Mouse (Mus musculus): ENCODE measurements around the gene Entpd3. TPM values are rescaled to one million over a fixed set of nuclear protein-coding genes. Genes with fewer than 3 reads are reported as not detected.

Entpd3 gene
- polyA plus RNA-seq, 1 experiment from 2014 or later: 4.5 TPM

DNA sequence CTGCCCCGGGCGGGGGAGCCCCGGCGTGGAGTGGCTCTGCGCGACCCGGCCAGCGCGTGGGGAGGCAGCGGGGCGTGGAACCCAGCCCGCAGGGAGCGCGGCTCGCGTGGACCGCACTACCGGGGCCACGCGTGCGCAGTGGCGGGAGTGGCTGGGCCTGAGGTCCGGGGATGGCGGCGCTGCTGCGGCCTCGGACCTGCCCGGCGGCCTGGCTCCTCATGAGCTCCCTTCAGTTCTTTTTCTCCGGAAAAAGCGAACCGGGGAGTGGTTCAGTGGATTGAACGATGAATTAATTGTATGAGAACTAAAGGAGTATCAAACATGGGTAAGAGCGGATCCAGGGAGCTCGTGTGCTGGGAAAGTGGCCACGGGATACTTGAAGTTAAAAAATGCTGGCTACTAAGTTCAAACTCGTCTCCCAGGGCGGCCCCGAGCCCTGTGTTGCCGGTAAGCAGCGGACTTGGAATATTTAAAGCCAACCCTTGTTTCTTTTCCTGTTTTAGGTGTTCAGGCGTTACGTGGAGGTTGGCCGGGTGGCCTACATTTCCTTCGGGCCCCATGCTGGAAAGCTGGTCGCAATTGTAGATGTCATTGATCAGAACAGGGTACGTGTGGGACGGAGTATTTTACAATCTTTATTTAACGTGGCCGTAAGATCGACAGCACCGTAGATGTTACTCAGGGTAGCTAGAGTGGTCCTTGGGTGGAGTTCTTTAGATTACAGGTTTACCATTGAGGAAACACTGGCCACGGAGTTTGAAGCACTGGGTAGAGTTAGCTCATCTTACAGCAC, 32.2 kb downstream of the Entpd3 start:
- peak overlapping the region; percentile 83 for H3K27ac ChIP-seq (ENCODE audit: low read depth, low read length)
- peaks cover 21% of the 10 kb centered on the region for H3K4me1 ChIP-seq (ENCODE audit: control insufficient read depth, insufficient read depth, low read depth, low read length)
- H3K27me3 ChIP-seq (replicated peaks; ENCODE audit: control insufficient read depth, insufficient read depth, low read length): no peaks in the 10 kb centered on the region
- H3K36me3 ChIP-seq (ENCODE audit: control insufficient read depth, insufficient read depth, low read length): peaks cover 34% of the 10 kb centered on the region
- peak overlapping the region; percentile 84 for H3K9ac ChIP-seq (ENCODE audit: low read depth, low read length)
- WGBS: under 1% methylated on average over 53 of the region's 53 CpGs
- H3K4me3 ChIP-seq (ENCODE audit: low read length): peak overlapping the region; percentile 76
- H3K4me2 ChIP-seq (ENCODE audit: low read length): peak overlapping the region; percentile 92
- H3K9me3 ChIP-seq (ENCODE audit: control insufficient read depth, low read length): no peaks in the 10 kb centered on the region
- peak; percentile 82 for ATAC-seq

DNA sequence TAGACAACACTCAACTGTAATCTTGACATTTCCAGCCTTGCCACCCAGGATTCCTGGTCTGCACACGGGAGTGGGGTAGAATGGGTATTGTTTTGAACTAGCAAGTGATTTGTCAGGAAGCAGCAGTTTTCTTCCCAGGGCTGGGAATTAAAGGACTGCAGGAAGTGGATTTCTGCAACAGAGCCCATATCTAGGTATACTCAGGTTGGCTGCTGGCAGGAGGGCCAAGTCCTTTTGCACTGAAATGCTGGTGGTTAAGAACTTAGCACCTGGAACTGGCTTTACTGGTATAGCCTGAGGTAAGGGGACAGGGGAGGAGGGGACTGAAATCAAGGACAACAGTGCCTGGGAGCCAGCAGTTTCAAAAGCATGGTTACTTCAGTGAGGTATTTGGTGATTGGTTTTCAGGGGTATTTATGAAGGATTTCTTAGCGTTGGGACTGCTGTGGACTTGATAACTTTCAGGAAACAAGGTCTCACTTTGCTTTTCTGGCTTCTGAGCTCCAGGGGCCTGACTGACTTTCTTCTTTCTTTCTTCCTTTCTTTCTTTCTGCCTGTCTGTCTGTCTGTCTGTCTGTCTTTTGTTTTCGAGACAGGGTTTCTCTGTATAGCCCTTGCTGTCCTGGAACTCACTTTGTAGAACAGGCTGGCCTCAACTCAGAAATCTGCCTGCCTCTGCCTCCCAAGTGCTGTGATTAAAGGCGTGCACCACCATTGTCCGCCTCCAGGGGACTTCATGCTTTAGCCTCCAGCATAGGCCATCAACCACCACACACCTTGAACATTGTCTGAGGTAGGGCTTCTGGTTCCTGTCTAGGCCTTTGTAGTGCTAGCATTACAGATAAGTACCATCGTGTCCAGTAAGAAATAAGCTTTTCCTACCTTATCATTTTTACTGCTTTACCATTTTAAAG, 36.4 kb downstream of the Entpd3 start:
- Histone ChIP-seq H3K4me3 (ENCODE audit: low read length) (no peak overlapping the region), H3K9me3 (ENCODE audit: control insufficient read depth, low read length) (no peaks in the 10 kb centered on the region), H3K36me3 (ENCODE audit: control insufficient read depth, insufficient read depth, low read length) (peaks cover 34% of the 10 kb centered on the region), H3K4me1 (ENCODE audit: control insufficient read depth, insufficient read depth, low read depth, low read length) (peaks cover 21% of the 10 kb centered on the region), H3K9ac (ENCODE audit: low read depth, low read length) (no peak overlapping the region), H3K4me2 (ENCODE audit: low read length) (peak overlapping the region; percentile 92), H3K27me3 (replicated peaks; ENCODE audit: control insufficient read depth, insufficient read depth, low read length) (no peaks in the 10 kb centered on the region), H3K27ac (ENCODE audit: low read depth, low read length) (no peak overlapping the region)
- no peak for ATAC-seq
- WGBS: 63% methylated on average over 6 of the region's 6 CpGs

DNA sequence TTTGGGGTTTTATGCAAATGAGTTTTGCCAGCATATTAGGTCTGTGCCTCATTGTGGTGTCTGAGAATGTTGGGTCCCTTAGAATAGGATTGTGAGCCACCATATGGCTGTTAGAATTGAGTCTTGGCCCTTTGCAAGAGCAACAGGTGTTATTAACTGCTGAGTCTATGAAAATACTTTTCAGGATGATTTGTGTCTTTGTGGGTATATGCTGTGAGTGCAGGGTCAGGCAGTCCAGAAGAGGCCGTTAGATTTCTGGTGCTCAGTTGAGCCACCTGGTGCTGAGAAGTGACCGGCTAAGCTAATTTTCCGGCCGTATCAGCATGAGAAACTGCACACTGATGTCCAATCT, 37.0 kb downstream of the Entpd3 start:
- Histone ChIP-seq H3K9me3 (ENCODE audit: control insufficient read depth, low read length) (no peaks in the 10 kb centered on the region), H3K4me1 (ENCODE audit: control insufficient read depth, insufficient read depth, low read depth, low read length) (peaks cover 21% of the 10 kb centered on the region), H3K4me2 (ENCODE audit: low read length) (peak overlapping the region; percentile 92), H3K36me3 (ENCODE audit: control insufficient read depth, insufficient read depth, low read length) (peaks cover 34% of the 10 kb centered on the region), H3K9ac (ENCODE audit: low read depth, low read length) (no peak overlapping the region; the same call in 1 of the 2 replicates), H3K27ac (ENCODE audit: low read depth, low read length) (0 out of 2 replicates have a peak overlapping the region, but pooled peaks have one; percentile 37), H3K27me3 (replicated peaks; ENCODE audit: control insufficient read depth, insufficient read depth, low read length) (no peaks in the 10 kb centered on the region), H3K4me3 (ENCODE audit: low read length) (peak overlapping the region; percentile 78)
- 3% methylated on average over 4 of the region's 4 CpGs for WGBS
- peak; percentile 38 for ATAC-seq

DNA sequence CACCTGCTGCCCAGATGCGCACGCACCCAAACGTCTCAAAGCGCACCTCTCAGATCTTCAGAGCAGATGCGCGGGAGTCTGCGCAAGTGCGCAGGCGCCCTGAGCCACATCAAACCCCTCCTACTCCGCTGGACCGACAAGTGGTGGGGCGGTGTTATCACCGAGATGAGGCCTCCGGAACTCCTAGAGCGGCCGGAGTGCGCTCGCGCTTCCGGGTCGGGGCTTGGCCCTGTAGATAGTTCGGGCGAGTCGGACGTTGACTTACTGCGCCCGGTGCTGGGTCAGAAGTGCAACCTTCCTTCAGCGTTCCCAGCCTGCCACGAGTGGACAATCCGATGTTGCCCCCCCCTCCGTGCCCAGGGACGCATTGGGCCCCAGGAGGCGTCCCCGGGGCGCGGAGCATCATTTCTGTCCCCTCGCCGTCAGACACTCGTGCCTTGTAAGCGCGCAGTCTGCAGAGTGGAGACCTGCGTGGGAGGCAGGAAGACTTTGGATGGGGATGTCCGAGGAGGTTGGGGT, 37.6 kb downstream of the Entpd3 start:
- H3K27ac ChIP-seq (ENCODE audit: low read depth, low read length): peak overlapping the region; percentile 67
- peak overlapping the region; percentile 78 for H3K4me3 ChIP-seq (ENCODE audit: low read length)
- 0% methylated on average over 43 of the region's 43 CpGs for WGBS
- peak overlapping the region; percentile 90 for H3K9ac ChIP-seq (ENCODE audit: low read depth, low read length)
- ATAC-seq: peak; percentile 93
- H3K9me3 ChIP-seq (ENCODE audit: control insufficient read depth, low read length): no peaks in the 10 kb centered on the region
- H3K4me1 ChIP-seq (ENCODE audit: control insufficient read depth, insufficient read depth, low read depth, low read length): peaks cover 18% of the 10 kb centered on the region
- no peaks in the 10 kb centered on the region for H3K27me3 ChIP-seq (replicated peaks; ENCODE audit: control insufficient read depth, insufficient read depth, low read length)
- H3K36me3 ChIP-seq (ENCODE audit: control insufficient read depth, insufficient read depth, low read length): peaks cover 34% of the 10 kb centered on the region
- H3K4me2 ChIP-seq (ENCODE audit: low read length): peak overlapping the region; percentile 92

DNA sequence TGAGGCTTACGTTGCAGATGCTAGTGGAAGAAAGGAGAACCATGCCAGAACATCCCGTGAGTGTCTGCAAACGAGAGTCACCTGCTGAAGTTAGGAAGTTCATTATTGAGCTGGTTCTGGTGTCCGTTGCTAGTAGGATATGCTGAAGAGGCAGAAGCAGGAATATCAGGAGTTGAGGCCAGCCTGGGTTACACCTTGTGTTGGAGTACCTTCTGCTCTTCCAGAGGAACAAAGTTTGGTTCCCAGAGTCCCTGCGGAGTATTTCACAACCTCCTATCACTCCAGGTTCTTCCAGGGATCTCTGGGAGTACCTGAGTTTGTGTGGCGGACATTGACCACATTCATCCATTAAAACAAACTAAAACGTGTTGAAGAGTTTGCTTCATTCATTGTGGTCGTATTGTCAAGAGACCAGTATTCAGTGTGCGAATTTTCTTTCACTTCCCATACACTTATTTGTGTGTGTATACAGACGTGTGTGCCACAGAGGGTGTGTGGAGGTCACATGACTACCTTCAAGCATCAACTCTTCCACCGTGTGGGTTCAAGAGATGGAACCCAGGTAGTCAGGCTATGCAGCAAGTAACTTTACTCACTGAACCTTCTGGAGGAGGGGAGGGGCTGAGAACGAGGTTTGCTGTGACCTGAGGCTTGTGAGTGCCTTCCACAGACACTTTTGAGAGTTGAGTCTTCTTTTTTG, 38.2 kb downstream of the Entpd3 start:
- Histone ChIP-seq H3K4me2 (ENCODE audit: low read length) (peak overlapping the region; percentile 92), H3K27me3 (replicated peaks; ENCODE audit: control insufficient read depth, insufficient read depth, low read length) (no peaks in the 10 kb centered on the region), H3K9me3 (ENCODE audit: control insufficient read depth, low read length) (no peaks in the 10 kb centered on the region), H3K27ac (ENCODE audit: low read depth, low read length) (peak overlapping the region; percentile 67; the same call in 1 of the 2 replicates), H3K4me3 (ENCODE audit: low read length) (peak overlapping the region; percentile 78), H3K4me1 (ENCODE audit: control insufficient read depth, insufficient read depth, low read depth, low read length) (peaks cover 18% of the 10 kb centered on the region), H3K36me3 (ENCODE audit: control insufficient read depth, insufficient read depth, low read length) (peaks cover 34% of the 10 kb centered on the region), H3K9ac (ENCODE audit: low read depth, low read length) (peak overlapping the region; percentile 90)
- WGBS: 55% methylated on average over 12 of the region's 12 CpGs
- ATAC-seq: no peak

DNA sequence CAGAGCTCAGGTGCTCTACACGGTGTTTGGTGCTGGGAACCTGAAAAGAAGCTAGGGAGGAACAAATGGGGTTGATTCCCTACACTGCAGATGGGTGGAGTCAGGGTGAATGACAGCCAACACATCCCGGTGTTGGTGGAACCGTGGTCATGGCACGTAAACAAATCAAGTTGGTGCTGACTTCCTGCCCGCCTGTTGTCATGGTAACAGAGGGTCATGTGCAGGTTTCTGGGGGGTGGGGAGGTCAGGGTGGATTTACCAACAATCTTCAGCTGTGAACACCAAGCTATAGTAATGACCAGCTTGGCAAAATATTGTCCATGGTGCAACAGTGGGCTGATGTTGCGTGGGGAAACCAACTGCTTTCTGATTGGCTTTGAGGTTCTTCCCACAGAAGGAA, 39.1 kb downstream of the Entpd3 start:
- no peak for ATAC-seq

DNA sequence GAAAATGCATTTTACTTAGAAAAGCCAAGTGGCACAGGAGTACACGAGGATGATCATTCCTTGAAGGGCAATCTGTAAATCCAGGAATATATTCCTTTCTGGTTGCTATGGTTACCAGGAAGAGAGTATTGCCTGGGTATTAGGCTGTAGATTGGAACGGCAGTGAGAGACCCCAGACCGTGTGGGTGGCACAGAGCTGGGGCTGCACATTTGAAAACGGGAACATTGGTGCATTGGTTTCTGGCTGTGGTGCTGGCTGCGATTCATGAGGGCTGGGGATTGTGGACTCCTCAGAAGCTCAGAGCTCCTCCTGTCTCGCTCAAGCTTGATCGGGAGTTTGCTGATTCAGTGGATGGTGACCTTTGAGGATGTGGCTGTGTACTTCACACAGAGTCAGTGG, 40.2 kb downstream of the Entpd3 start:
- 66% methylated on average over 7 of the region's 7 CpGs for WGBS
- peaks cover 15% of the 10 kb centered on the region for H3K36me3 ChIP-seq (ENCODE audit: control insufficient read depth, insufficient read depth, low read length)
- peaks cover 20% of the 10 kb centered on the region for H3K4me1 ChIP-seq (ENCODE audit: control insufficient read depth, insufficient read depth, low read depth, low read length)
- H3K4me3 ChIP-seq (ENCODE audit: low read length): no peak overlapping the region
- H3K27ac ChIP-seq (ENCODE audit: low read depth, low read length): no peak overlapping the region
- no peaks in the 10 kb centered on the region for H3K27me3 ChIP-seq (replicated peaks; ENCODE audit: control insufficient read depth, insufficient read depth, low read length)
- no peak overlapping the region for H3K9ac ChIP-seq (ENCODE audit: low read depth, low read length)
- ATAC-seq: no peak
- no peaks in the 10 kb centered on the region for H3K9me3 ChIP-seq (ENCODE audit: control insufficient read depth, low read length)
- H3K4me2 ChIP-seq (ENCODE audit: low read length): no peak overlapping the region

More for the DNA sequence above, 39.1 kb downstream of the Entpd3 start:
- 62% methylated on average over 6 of the region's 6 CpGs for WGBS
- Histone ChIP-seq H3K36me3 (ENCODE audit: control insufficient read depth, insufficient read depth, low read length) (peaks cover 26% of the 10 kb centered on the region), H3K9me3 (ENCODE audit: control insufficient read depth, low read length) (no peaks in the 10 kb centered on the region), H3K27ac (ENCODE audit: low read depth, low read length) (no peak overlapping the region), H3K9ac (ENCODE audit: low read depth, low read length) (no peak overlapping the region), H3K4me1 (ENCODE audit: control insufficient read depth, insufficient read depth, low read depth, low read length) (peaks cover 20% of the 10 kb centered on the region), H3K4me2 (ENCODE audit: low read length) (no peak overlapping the region), H3K4me3 (ENCODE audit: low read length) (no peak overlapping the region), H3K27me3 (replicated peaks; ENCODE audit: control insufficient read depth, insufficient read depth, low read length) (no peaks in the 10 kb centered on the region)

DNA sequence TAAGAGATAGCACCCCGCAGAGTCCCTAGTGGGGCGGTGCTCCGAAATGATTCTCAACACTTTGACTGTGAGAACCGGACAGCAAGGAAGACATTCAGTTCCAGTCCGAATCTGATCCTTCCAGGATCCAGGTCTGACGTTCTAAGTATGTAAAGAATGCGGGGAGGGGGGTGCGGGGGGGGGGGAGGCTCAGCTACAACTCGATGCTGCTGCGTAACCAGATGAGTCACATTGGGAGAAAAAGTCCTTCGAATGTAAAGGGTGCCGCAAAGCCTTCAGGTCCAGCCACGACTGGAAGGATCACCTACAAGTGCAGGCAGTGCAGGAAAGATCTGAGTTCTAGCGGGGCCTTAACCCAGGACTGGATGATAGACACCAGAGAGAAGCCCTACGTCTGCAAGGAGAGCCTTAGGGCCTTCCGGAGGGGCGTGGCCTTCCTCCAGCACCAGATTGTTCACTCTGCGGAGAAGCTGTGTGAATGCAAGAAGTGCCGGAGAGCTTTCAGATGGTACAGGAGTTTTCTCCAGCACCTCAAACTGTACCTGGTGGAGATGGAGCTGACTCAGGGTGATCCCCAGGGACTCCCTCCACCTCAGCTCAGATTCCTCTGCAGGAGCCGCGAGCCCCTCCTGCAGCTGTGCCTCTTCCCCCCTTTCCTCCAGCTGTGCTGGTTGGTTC, 42.5 kb downstream of the Entpd3 start:
- Histone ChIP-seq H3K9ac (ENCODE audit: low read depth, low read length) (peak overlapping the region; percentile 56), H3K9me3 (ENCODE audit: control insufficient read depth, low read length) (no peaks in the 10 kb centered on the region), H3K4me3 (ENCODE audit: low read length) (peak overlapping the region; percentile 11), H3K27me3 (replicated peaks; ENCODE audit: control insufficient read depth, insufficient read depth, low read length) (no peaks in the 10 kb centered on the region), H3K4me2 (ENCODE audit: low read length) (peak overlapping the region; percentile 57), H3K27ac (ENCODE audit: low read depth, low read length) (no peak overlapping the region), H3K4me1 (ENCODE audit: control insufficient read depth, insufficient read depth, low read depth, low read length) (peaks cover 16% of the 10 kb centered on the region), H3K36me3 (ENCODE audit: control insufficient read depth, insufficient read depth, low read length) (no peaks in the 10 kb centered on the region)
- 29% methylated on average over 21 of the region's 21 CpGs for WGBS
- peak; percentile 38 for ATAC-seq

Measured in hindbrain, embryonic 16.5 days (tissue).